Mouse (Mus musculus) MEL (cell line): ENCODE measurements around the gene Zfp938. TPM values are rescaled to one million over a fixed set of nuclear protein-coding genes. Genes with fewer than 3 reads are reported as not detected.

Experiments used
- DNase-seq: peaks from one replicate; pipeline ENCODE4 v3.0.0; 2011; ENCODE audit warnings: low read depth, low spot score
- H3K27ac ChIP-seq: 2 replicates; pipeline ENCODE4 v1.5.1; 2012; ENCODE audit warnings: low read depth, mild to moderate bottlenecking, control low read depth, low read length, moderate library complexity; ENCODE audit not compliant: control insufficient read depth
- H3K27me3 ChIP-seq, 2 experiments: fragments of 150-350 bp in 1 of 2; sonication (generic) in 1 of 2; 2 replicates each; pipeline ENCODE4 v1.6.1; 2012; ENCODE audit warnings: low read length in 2 of 2, mild to moderate bottlenecking in 2 of 2, improper control_type of control experiment in 1 of 2, moderate library complexity in 1 of 2; ENCODE audit not compliant: insufficient read depth in 2 of 2, control insufficient read depth in 1 of 2
- H3K36me3 ChIP-seq, 2 experiments: 2 replicates each; pipeline ENCODE4 v1.6.1; 2012 to 2014; ENCODE audit warnings: low read length in 2 of 2, improper control_type of control experiment in 1 of 2, inconsistent platforms in 1 of 2, mild to moderate bottlenecking in 1 of 2; ENCODE audit not compliant: insufficient read depth in 2 of 2, control insufficient read depth in 1 of 2
- H3K4me1 ChIP-seq, 2 experiments: fragments of 150-350 bp in 1 of 2; sonication (generic) in 1 of 2; 2 replicates each; pipeline ENCODE4 v1.6.1; 2012; ENCODE audit warnings: low read length in 2 of 2, improper control_type of control experiment in 1 of 2, mild to moderate bottlenecking in 1 of 2; ENCODE audit not compliant: insufficient read depth in 2 of 2, control insufficient read depth in 1 of 2
- H3K4me3 ChIP-seq, 2 experiments: fragments of 150-350 bp in 1 of 2; sonication (generic) in 1 of 2; 2 replicates each; pipeline ENCODE4 v1.5.1; 2012; ENCODE audit warnings: low read depth in 2 of 2, low read length in 2 of 2, mild to moderate bottlenecking in 2 of 2, moderate library complexity in 2 of 2, control low read depth in 1 of 2, improper control_type of control experiment in 1 of 2; ENCODE audit not compliant: control insufficient read depth in 1 of 2, insufficient read depth in 1 of 2
- H3K79me2 ChIP-seq: 2 replicates; pipeline ENCODE4 v1.6.1; 2012; ENCODE audit warnings: mild to moderate bottlenecking, low read length, moderate library complexity; ENCODE audit not compliant: control insufficient read depth, poor library complexity, insufficient read depth
- H3K9ac ChIP-seq: 2 replicates; pipeline ENCODE4 v1.6.1; 2012; ENCODE audit warnings: low read depth, mild to moderate bottlenecking, control low read depth, low read length, moderate library complexity; ENCODE audit not compliant: control insufficient read depth, poor library complexity, severe bottlenecking
- H3K9me3 ChIP-seq: fragments of 150-350 bp; sonication (generic); replicated peaks from 2 replicates; pipeline ENCODE4 v1.6.1; 2012; ENCODE audit warnings: mild to moderate bottlenecking, low read length, improper control_type of control experiment, moderate library complexity; ENCODE audit not compliant: insufficient read depth
- CHD2 ChIP-seq: IDR thresholded peaks from 2 replicates; pipeline ENCODE4 v1.6.1; 2011; ENCODE audit warnings: low read length, improper control_type of control experiment
- CTCF ChIP-seq, 3 experiments: IDR thresholded peaks in 2 of 3; conservative IDR thresholded peaks in 1 of 3; 2 replicates each; pipeline ENCODE4 v1.5.1; 2011 to 2012; ENCODE audit warnings: low read length in 3 of 3, low read depth in 2 of 3, mild to moderate bottlenecking in 2 of 3, improper control_type of control experiment in 1 of 3, inconsistent platforms in 1 of 3, mixed read lengths in 1 of 3, moderate library complexity in 1 of 3; ENCODE audit not compliant: control insufficient read depth in 1 of 3, insufficient read depth in 1 of 3, poor library complexity in 1 of 3, severe bottlenecking in 1 of 3
- E2F4 ChIP-seq: IDR thresholded peaks from 2 replicates; pipeline ENCODE4 v1.6.1; 2011; ENCODE audit warnings: low read depth, low read length, improper control_type of control experiment, borderline replicate concordance
- GATA1 ChIP-seq: IDR thresholded peaks from 2 replicates; pipeline ENCODE4 v1.6.1; 2011; ENCODE audit warnings: low read depth, low read length, improper control_type of control experiment
- HCFC1 ChIP-seq: IDR thresholded peaks from 2 replicates; pipeline ENCODE4 v1.6.1; 2012; ENCODE audit warnings: low read depth, mild to moderate bottlenecking, inconsistent platforms, low read length, improper control_type of control experiment, moderate library complexity
- JUND ChIP-seq: IDR thresholded peaks from 2 replicates; pipeline ENCODE4 v1.6.1; 2011; ENCODE audit warnings: low read depth, mild to moderate bottlenecking, improper control_type of control experiment, low read length
- MAFK ChIP-seq: IDR thresholded peaks from 2 replicates; pipeline ENCODE4 v1.6.1; 2011; ENCODE audit warnings: low read depth, mild to moderate bottlenecking, low read length, improper control_type of control experiment, borderline replicate concordance
- NELFE ChIP-seq: IDR thresholded peaks from 2 replicates; pipeline ENCODE4 v1.6.1; 2011; ENCODE audit warnings: low read depth, low read length, improper control_type of control experiment
- NRF1 ChIP-seq: IDR thresholded peaks from 2 replicates; pipeline ENCODE4 v1.6.1; 2014; ENCODE audit warnings: low read depth, mild to moderate bottlenecking, inconsistent platforms, low read length, improper control_type of control experiment, moderate library complexity; ENCODE audit not compliant: poor library complexity, insufficient read depth, severe bottlenecking
- POLR2A ChIP-seq, 2 experiments: IDR thresholded peaks; 2 replicates each; pipeline ENCODE4 v1.6.1; 2011 to 2012; ENCODE audit warnings: low read length in 2 of 2, mild to moderate bottlenecking in 2 of 2, control low read depth in 1 of 2, improper control_type of control experiment in 1 of 2, low read depth in 1 of 2, moderate library complexity in 1 of 2; ENCODE audit not compliant: control insufficient read depth in 1 of 2, insufficient read depth in 1 of 2, poor library complexity in 1 of 2
- SIN3A ChIP-seq: IDR thresholded peaks from 2 replicates; pipeline ENCODE4 v1.6.1; 2012; ENCODE audit warnings: low read length, improper control_type of control experiment, inconsistent platforms
- USF1 ChIP-seq: IDR thresholded peaks from 2 replicates; pipeline ENCODE4 v1.6.1; 2014; ENCODE audit warnings: low read depth, mild to moderate bottlenecking, inconsistent platforms, low read length, improper control_type of control experiment, moderate library complexity
- polyA plus RNA-seq, 2 experiments: library from polyadenylated mRNA; stranded (reverse) in 1 of 2; unstranded in 1 of 2; fragments of >175 nt in 1 of 2; fragments of >200 nt in 1 of 2; gene quantifications; 2 replicates each; pipeline versions ENCODE4 v1.2.1 to v1.2.4; 2012; ENCODE audit warnings: low replicate concordance in 2 of 2, low read depth in 1 of 2; ENCODE audit not compliant: insufficient read length in 2 of 2, insufficient read depth in 1 of 2, missing spikeins in 1 of 2
- total RNA-seq: library from RNA; depleted of rRNA; stranded (reverse); fragments of 300-350 nt; gene quantifications from 2 replicates; pipeline ENCODE4 v1.2.3, GENCODE M21; 2012; rRNA removed

Zfp938 gene
- total and polyA plus RNA-seq, 3 experiments = not detected

- H3K27me3 ChIP-seq = no peaks in the 10 kb centered on the region
- TF ChIP-seq NRF1 (peak; percentile 92), SIN3A (peak; percentile 48; the same call in 1 of the 2 replicates), GATA1 (no peak), NELFE (peak; percentile 70), HCFC1 (peak; percentile 53; the same call in 1 of the 2 replicates), POLR2A (IDR thresholded peaks at IDR 0.05; ENCODE audit: control insufficient read depth in 1 of 2, insufficient read depth in 1 of 2, low read depth in 1 of 2, low read length in 2 of 2, poor library complexity in 1 of 2) (peak in 1 of 2 experiments; percentile 55; a peak in 2 of 4 replicates), CHD2 (no peak), CTCF (IDR thresholded peaks at IDR 0.05 in 2 of 3, conservative IDR thresholded peaks at IDR 0.05 in 1 of 3; ENCODE audit: control insufficient read depth in 1 of 3, insufficient read depth in 1 of 3, low read depth in 2 of 3, low read length in 3 of 3, poor library complexity in 1 of 3, severe bottlenecking in 1 of 3) (no peak), E2F4 (no peak), USF1 (no peak), MAFK (no peak), JUND (no peak)
- H3K4me1 ChIP-seq = no peaks in the 10 kb centered on the region
- peak; percentile 88 for DNase-seq
- peak overlapping the region; percentile 53 for H3K9ac ChIP-seq
- no peaks in the 10 kb centered on the region for H3K79me2 ChIP-seq
- H3K27ac ChIP-seq = no peak overlapping the region
- no peaks in the 10 kb centered on the region for H3K36me3 ChIP-seq
- no peaks in the 10 kb centered on the region for H3K9me3 ChIP-seq
- H3K4me3 ChIP-seq = peak overlapping the region; percentile 63 to 69
Observed at GRCm38 (mm10) chr10:82178257-82179064, 62.6 kb downstream of the Zfp938 start.

Other genes with a start within 250 kb of the Zfp938 start
- 4.0 and 4.2 TPM in 2 replicates for gene Zfp873, start 193.2 kb downstream of the Zfp938 start, total RNA-seq
- 1 to 10 TPM in 1 of 2 experiments, not detected in 1; 3.2 TPM for gene Zfp873, start 193.2 kb downstream of the Zfp938 start, polyA plus RNA-seq
- gene BC024063, start 157.9 kb downstream of the Zfp938 start, total RNA-seq = 1.9 and 2.3 TPM in 2 replicates
- gene BC024063, start 157.9 kb downstream of the Zfp938 start, polyA plus RNA-seq = under 1 TPM in 1 of 2 experiments, not detected in 1; 0.92 TPM
- gene AU041133, start 113.3 kb downstream of the Zfp938 start, total RNA-seq = 2.2 and 2.3 TPM in 2 replicates
- under 1 TPM in 1 of 2 experiments, not detected in 1; 0.86 TPM for gene AU041133, start 113.3 kb downstream of the Zfp938 start, polyA plus RNA-seq
- gene 4932415D10Rik, start 75.3 kb upstream of the Zfp938 start, total RNA-seq = 0.03 TPM in 1 of 2 replicates, not detected in the other
- under 1 TPM in 1 of 2 experiments, not detected in 1; 0.03 TPM for gene 4932415D10Rik, start 75.3 kb upstream of the Zfp938 start, polyA plus RNA-seq
- 5.3 and 5.4 TPM in 2 replicates for gene Gm4924, start 113.0 kb upstream of the Zfp938 start, total RNA-seq
- gene Gm4924, start 113.0 kb upstream of the Zfp938 start, polyA plus RNA-seq = 1 to 10 TPM in 1 of 2 experiments, not detected in 1; 4.0 TPM